Mouse (Mus musculus) small intestine, adult 2 months (tissue): Measurements from ENCODE around the gene Nek11.

Source experiments
- CTCF ChIP-seq: fragments of 200-500 bp; IDR thresholded peaks from 2 replicates; pipeline ENCODE4 v1.5.1; 2012; ENCODE audit warnings: low read depth, mild to moderate bottlenecking, control low read depth, inconsistent platforms, low read length, moderate library complexity, mixed read lengths; ENCODE audit not compliant: insufficient replicate concordance, insufficient read length; ENCODE audit errors: extremely low read depth
- POLR2A ChIP-seq: fragments of 200-500 bp; IDR thresholded peaks from 2 replicates; pipeline ENCODE4 v1.6.1; 2012; ENCODE audit warnings: low read depth, mild to moderate bottlenecking, control low read depth, inconsistent platforms, low read length, moderate library complexity

- TF ChIP-seq CTCF, result no peak
- TF ChIP-seq POLR2A, result no peak
Observed at GRCm38 (mm10) chr9:105349034-105349433, 46.3 kb downstream of the Nek11 start.
